Mouse (Mus musculus): Measurements from ENCODE around the gene Cnst. TPM values are rescaled to one million over a fixed set of nuclear protein-coding genes. Genes with fewer than 3 reads are reported as not detected.

The Cnst gene
- polyA plus RNA-seq, 1 experiment from 2014 or later, result 13.9 TPM

Other genes with a start within 250 kb of the Cnst start
- gene Smyd3, start 28.3 kb upstream of the Cnst start, polyA plus RNA-seq (2015; fragmentation: Nextera tagmentation; extraction: Ambion mirVana), result 17.9 and 19.6 TPM in 2 replicates
- gene Tfb2m, start 103 bp upstream of the Cnst start, polyA plus RNA-seq (2015; fragmentation: Nextera tagmentation; extraction: Ambion mirVana), result 26.8 and 30.1 TPM in 2 replicates
- gene Sccpdh, start 121.8 kb downstream of the Cnst start, polyA plus RNA-seq (2015; fragmentation: Nextera tagmentation; extraction: Ambion mirVana), result 51.5 and 55.0 TPM in 2 replicates
- gene Kif28, start 198.9 kb downstream of the Cnst start, polyA plus RNA-seq (2015; fragmentation: Nextera tagmentation; extraction: Ambion mirVana), result 0.05 TPM in 1 of 2 replicates, not detected in the other

Measured in stomach, embryonic 15.5 days (tissue).